Mouse (Mus musculus) kidney, embryonic 16.5 days (tissue): ENCODE results near the gene Fjx1. TPM values are rescaled to one million over a fixed set of nuclear protein-coding genes. Genes with fewer than 3 reads are reported as not detected.

Experiments used
- ATAC-seq: fragments of 200-750 bp; cut with Nextera tagmentation; 2 replicates; pipeline ENCODE4 v1.8.0; 2017; ENCODE audit warnings: moderate TSS enrichment; ENCODE audit not compliant: low FRiP score, low TSS enrichment
- H3K27ac ChIP-seq: fragments of 300-500 bp; sonication (generic); 2 replicates; pipeline ENCODE4 v1.5.1; 2014; ENCODE audit warnings: low read length
- H3K27me3 ChIP-seq: fragments of 300-500 bp; sonication (generic); 2 replicates; pipeline ENCODE4 v1.6.1; 2014; ENCODE audit warnings: low read length, control low read depth, mixed read lengths; ENCODE audit not compliant: insufficient read depth
- H3K36me3 ChIP-seq: fragments of 300-500 bp; sonication (generic); 2 replicates; pipeline ENCODE4 v1.6.1; 2014; ENCODE audit warnings: low read length, control low read depth, mixed read lengths; ENCODE audit not compliant: insufficient read depth
- H3K4me1 ChIP-seq: fragments of 300-500 bp; sonication (generic); 2 replicates; pipeline ENCODE4 v1.6.1; 2014; ENCODE audit warnings: low read length, control low read depth, mixed read lengths; ENCODE audit not compliant: insufficient read depth
- H3K4me2 ChIP-seq: fragments of 300-500 bp; sonication (generic); replicated peaks from 2 replicates; pipeline ENCODE4 v1.6.1; 2014; ENCODE audit warnings: low read depth, low read length
- H3K4me3 ChIP-seq: fragments of 300-500 bp; sonication (generic); 2 replicates; pipeline ENCODE4 v1.5.1; 2014; ENCODE audit warnings: mild to moderate bottlenecking, low read length
- H3K9ac ChIP-seq: fragments of 300-500 bp; sonication (generic); replicated peaks from 2 replicates; pipeline ENCODE4 v1.6.1; 2014; ENCODE audit warnings: low read length
- H3K9me3 ChIP-seq: fragments of 300-500 bp; sonication (generic); 2 replicates; pipeline ENCODE4 v1.6.1; 2016; ENCODE audit warnings: low read length, control low read depth
- WGBS: fragments of 180-500 bp; shearing (Covaris S2); extraction: QIAGEN DNeasy Blood & Tissue Kit; methylation state at CpG from one replicate; pipeline ENCODE4 v1.1.7; 2014; 5-methylcytosine and 5-hydroxymethylcytosine counted together
- polyA plus RNA-seq: library from polyadenylated mRNA; unstranded; fragments of >200 nt; fragmentation: Nextera tagmentation; extraction: Ambion mirVana; gene quantifications from 2 replicates; pipeline ENCODE4 v1.2.1, GENCODE M21; 2015

Fjx1 gene
- polyA plus RNA-seq, 1 experiment from 2014 or later, result 7.6 TPM

- H3K9me3 ChIP-seq, result no peaks in the 10 kb centered on the region
- H3K4me3 ChIP-seq, result no peak overlapping the region
- no peak overlapping the region for H3K4me2 ChIP-seq
- no peak overlapping the region for H3K27ac ChIP-seq
- ATAC-seq, result no peak
- H3K4me1 ChIP-seq, result peaks cover 26% of the 10 kb centered on the region
- H3K36me3 ChIP-seq, result no peaks in the 10 kb centered on the region
- H3K9ac ChIP-seq, result no peak overlapping the region
- peaks cover 9% of the 10 kb centered on the region for H3K27me3 ChIP-seq
- WGBS, result 10% methylated on average over 3 of the region's 3 CpGs
Measured at GRCm38 (mm10) chr2:102453447-102453846, 1.1 kb upstream of the Fjx1 start.

- no peaks in the 10 kb centered on the region for H3K36me3 ChIP-seq
- peak overlapping the region; percentile 98 for H3K4me2 ChIP-seq
- under 1% methylated on average over 104 of the region's 109 CpGs for WGBS
- ATAC-seq, result peak; percentile 42
- peaks cover 42% of the 10 kb centered on the region for H3K4me1 ChIP-seq
- H3K27me3 ChIP-seq, result peaks cover 6% of the 10 kb centered on the region; the same call in 1 of the 2 replicates
- no peaks in the 10 kb centered on the region for H3K9me3 ChIP-seq
- peak overlapping the region; percentile 87 for H3K9ac ChIP-seq
- peak overlapping the region; percentile 77 for H3K4me3 ChIP-seq
- H3K27ac ChIP-seq, result peak overlapping the region; percentile 88
Measured at GRCm38 (mm10) chr2:102450761-102451670, 1.3 kb downstream of the Fjx1 start.

DNA sequence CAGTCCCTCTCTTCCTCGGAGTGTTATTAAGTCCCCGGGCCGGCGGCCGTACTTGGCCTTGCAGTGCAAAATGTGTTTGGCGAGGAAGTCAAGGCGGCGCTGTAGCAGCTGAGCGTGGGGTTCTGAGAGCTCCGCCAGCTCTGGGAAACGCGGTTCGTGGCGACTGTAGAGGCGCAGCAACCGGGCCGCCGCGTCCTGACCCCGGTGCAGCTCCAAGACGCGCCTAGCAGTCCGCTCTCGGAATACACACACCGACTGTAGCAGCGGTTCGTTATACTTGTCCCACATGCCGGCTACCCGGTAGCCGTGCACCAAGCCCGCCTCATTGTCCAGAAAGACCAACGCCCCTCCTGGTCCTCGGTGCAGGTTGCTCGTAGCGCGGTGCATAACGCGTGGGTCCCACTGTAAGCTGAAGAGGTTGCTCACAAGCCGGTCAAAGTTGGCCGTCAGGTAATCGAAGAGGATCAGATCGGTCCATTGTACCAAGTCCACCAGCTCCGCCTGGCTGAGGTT is 2.0 kb downstream of the Fjx1 start:
- under 1% methylated on average over 43 of the region's 43 CpGs for WGBS
- no peaks in the 10 kb centered on the region for H3K9me3 ChIP-seq
- peaks cover 3% of the 10 kb centered on the region; the same call in 1 of the 2 replicates for H3K27me3 ChIP-seq
- no peaks in the 10 kb centered on the region for H3K36me3 ChIP-seq
- ATAC-seq, result peak; percentile 17
- H3K4me1 ChIP-seq, result peaks cover 42% of the 10 kb centered on the region
- H3K4me2 ChIP-seq, result peak overlapping the region; percentile 98
- peak overlapping the region; percentile 12 for H3K27ac ChIP-seq
- H3K4me3 ChIP-seq, result peak overlapping the region; percentile 77
- peak overlapping the region; percentile 87 for H3K9ac ChIP-seq

GRCm38 (mm10) chr2:102449630-102450247 is 2.6 kb downstream of the Fjx1 start:
- Histone ChIP-seq H3K4me2 (peak overlapping the region; percentile 98), H3K27me3 (no peaks in the 10 kb centered on the region), H3K4me1 (peaks cover 39% of the 10 kb centered on the region), H3K9me3 (no peaks in the 10 kb centered on the region), H3K4me3 (peak overlapping the region; percentile 77), H3K9ac (peak overlapping the region; percentile 87), H3K36me3 (no peaks in the 10 kb centered on the region), H3K27ac (peak overlapping the region; percentile 12)
- no peak for ATAC-seq
- WGBS, result under 1% methylated on average over 17 of the region's 17 CpGs

- 55% methylated on average over 1 of the region's 1 CpGs for WGBS
- Histone ChIP-seq H3K4me3 (0 out of 2 replicates have a peak overlapping the region, but pooled peaks have one; percentile 8), H3K27ac (no peak overlapping the region), H3K36me3 (no peaks in the 10 kb centered on the region), H3K4me1 (peaks cover 39% of the 10 kb centered on the region), H3K4me2 (0 out of 2 replicates have a peak overlapping the region, but pooled peaks have one; percentile 27), H3K9ac (no peak overlapping the region), H3K27me3 (no peaks in the 10 kb centered on the region), H3K9me3 (no peaks in the 10 kb centered on the region)
- ATAC-seq, result no peak
Measured at GRCm38 (mm10) chr2:102449056-102449455, 3.2 kb downstream of the Fjx1 start.

GRCm38 (mm10) chr2:102447831-102448230 is 4.5 kb downstream of the Fjx1 start:
- no peak overlapping the region; the same call in 1 of the 2 replicates for H3K4me2 ChIP-seq
- 67% methylated on average over 7 of the region's 7 CpGs for WGBS
- no peak for ATAC-seq
- H3K36me3 ChIP-seq, result no peaks in the 10 kb centered on the region
- H3K4me3 ChIP-seq, result no peak overlapping the region
- no peak overlapping the region for H3K27ac ChIP-seq
- H3K9me3 ChIP-seq, result no peaks in the 10 kb centered on the region
- H3K9ac ChIP-seq, result no peak overlapping the region
- no peaks in the 10 kb centered on the region for H3K27me3 ChIP-seq
- peaks cover 36% of the 10 kb centered on the region for H3K4me1 ChIP-seq

GRCm38 (mm10) chr2:102446851-102447250 is 5.4 kb downstream of the Fjx1 start:
- no peaks in the 10 kb centered on the region for H3K9me3 ChIP-seq
- no peak overlapping the region for H3K4me3 ChIP-seq
- H3K4me1 ChIP-seq, result peaks cover 29% of the 10 kb centered on the region
- H3K9ac ChIP-seq, result no peak overlapping the region
- WGBS, result 48% methylated on average over 4 of the region's 4 CpGs
- H3K27me3 ChIP-seq, result no peaks in the 10 kb centered on the region
- H3K4me2 ChIP-seq, result no peak overlapping the region
- H3K27ac ChIP-seq, result no peak overlapping the region
- ATAC-seq, result no peak
- H3K36me3 ChIP-seq, result no peaks in the 10 kb centered on the region

DNA sequence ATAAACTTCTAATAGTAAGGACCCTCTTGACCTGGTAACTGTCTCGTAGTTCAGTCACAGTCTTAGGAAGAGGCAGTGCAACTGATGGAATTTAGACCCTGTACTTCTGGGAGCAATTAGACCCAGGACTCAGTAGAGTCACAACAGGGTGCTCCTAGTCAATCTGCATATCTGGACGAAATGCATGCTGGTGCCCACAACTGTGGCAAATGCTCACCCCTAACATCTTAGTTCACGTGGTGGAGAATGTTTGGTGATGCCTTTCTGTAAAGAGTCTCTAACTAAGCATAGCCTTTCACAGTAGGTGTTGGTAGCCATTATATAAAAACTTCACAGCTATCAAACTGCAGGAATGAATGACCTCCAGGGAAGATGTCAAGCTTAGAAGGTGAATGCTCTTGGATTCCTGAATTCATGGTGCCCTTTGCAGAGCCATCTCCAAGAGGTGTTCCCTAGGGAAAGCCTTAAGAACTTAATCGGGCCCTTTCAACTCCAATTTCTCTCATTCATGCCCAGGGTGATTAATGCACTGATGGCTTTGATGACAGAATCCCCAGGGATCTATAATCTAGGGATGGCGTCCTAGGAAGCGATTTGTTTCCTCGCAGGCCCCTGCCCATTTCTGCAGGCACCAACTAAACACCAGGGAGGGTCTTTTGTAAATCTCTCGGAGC is 14.8 kb downstream of the Fjx1 start:
- WGBS, result 68% methylated on average over 8 of the region's 8 CpGs
- Histone ChIP-seq H3K4me3 (no peak overlapping the region), H3K9me3 (no peaks in the 10 kb centered on the region), H3K27me3 (no peaks in the 10 kb centered on the region), H3K27ac (no peak overlapping the region), H3K36me3 (no peaks in the 10 kb centered on the region), H3K4me1 (no peaks in the 10 kb centered on the region), H3K9ac (no peak overlapping the region), H3K4me2 (no peak overlapping the region)
- no peak for ATAC-seq

GRCm38 (mm10) chr2:102433879-102434278 is 18.4 kb downstream of the Fjx1 start:
- Histone ChIP-seq H3K27me3 (no peaks in the 10 kb centered on the region), H3K36me3 (no peaks in the 10 kb centered on the region), H3K27ac (no peak overlapping the region), H3K4me2 (no peak overlapping the region), H3K9ac (no peak overlapping the region), H3K9me3 (no peaks in the 10 kb centered on the region), H3K4me1 (no peaks in the 10 kb centered on the region), H3K4me3 (no peak overlapping the region)
- no peak for ATAC-seq
- 97% methylated on average over 1 of the region's 1 CpGs for WGBS
